Mouse (Mus musculus): ENCODE measurements at regions not wholly inside any gene's neighbourhood (a gene's known extent, or its start where the extent isn't known, plus 50 kb on each side); places are given as distances from the start of the nearest gene placed in this dataset.

DNA sequence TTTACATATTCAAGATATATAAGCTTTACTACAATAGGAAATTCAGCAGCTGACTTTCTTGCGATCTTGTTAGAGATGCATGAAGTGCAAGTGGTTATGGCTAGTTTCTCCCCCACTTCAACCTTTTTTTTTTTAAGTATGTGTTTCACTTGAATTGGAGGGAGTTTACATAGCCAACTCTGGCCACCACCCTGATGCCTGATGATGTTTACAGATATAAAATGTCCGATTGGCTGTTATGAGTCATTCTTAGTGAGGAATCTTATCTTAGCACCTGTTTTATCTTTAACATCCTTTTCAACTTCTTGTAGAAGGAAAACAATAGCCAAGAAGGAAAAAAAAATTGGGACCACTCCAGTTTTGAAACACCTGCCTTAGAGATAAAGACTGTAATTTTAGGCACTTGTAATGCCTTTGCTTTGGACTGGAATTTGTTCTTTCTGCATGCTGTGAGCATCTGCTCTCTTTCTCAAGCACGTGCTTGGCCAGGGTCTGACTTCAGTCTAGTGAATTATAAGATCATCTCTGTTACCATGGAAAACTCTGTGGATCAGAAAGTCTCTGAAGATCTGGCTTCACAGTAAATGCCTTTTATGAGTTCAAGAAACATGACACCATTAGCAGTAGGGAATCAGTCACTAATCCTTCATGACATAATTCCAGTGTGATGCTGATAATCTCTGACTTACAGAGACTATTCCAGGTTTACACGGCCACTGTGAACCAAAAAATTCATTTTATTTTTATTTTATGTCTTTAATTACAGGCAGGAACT, 92.7 kb upstream of the Meox2 start:
- DNase-seq (ENCODE audit: low read depth, low spot score): no peak
- Histone ChIP-seq H3K27ac (ENCODE audit: control insufficient read depth, low read depth, low read length) (no peak overlapping the region), H3K9ac (ENCODE audit: control insufficient read depth, low read depth, low read length, poor library complexity, severe bottlenecking) (no peak overlapping the region), H3K9me3 (replicated peaks; ENCODE audit: insufficient read depth, low read length) (no peaks in the 10 kb centered on the region), H3K27me3 (ENCODE audit: control insufficient read depth in 1 of 2, insufficient read depth in 2 of 2, low read length in 2 of 2) (no peaks in the 10 kb centered on the region), H3K79me2 (ENCODE audit: control insufficient read depth, insufficient read depth, low read length, poor library complexity) (no peaks in the 10 kb centered on the region), H3K4me3 (ENCODE audit: control insufficient read depth in 1 of 2, insufficient read depth in 1 of 2, low read depth in 2 of 2, low read length in 2 of 2) (no peak overlapping the region), H3K4me1 (ENCODE audit: control insufficient read depth in 1 of 2, insufficient read depth in 2 of 2, low read length in 2 of 2) (no peaks in the 10 kb centered on the region), H3K36me3 (ENCODE audit: control insufficient read depth in 1 of 2, insufficient read depth in 2 of 2, low read length in 2 of 2) (no peaks in the 10 kb centered on the region)
- TF ChIP-seq NELFE (IDR thresholded peaks at IDR 0.05; ENCODE audit: low read depth, low read length) (no peak), HCFC1 (IDR thresholded peaks at IDR 0.05; ENCODE audit: low read depth, low read length) (no peak), ZC3H11A (IDR thresholded peaks at IDR 0.05; ENCODE audit: low read depth, low read length) (no peak), POLR2AphosphoS2 (IDR thresholded peaks at IDR 0.05; ENCODE audit: low read length) (no peak), MAFK (IDR thresholded peaks at IDR 0.05; ENCODE audit: borderline replicate concordance, low read depth, low read length) (no peak), CHD1 (IDR thresholded peaks at IDR 0.05; ENCODE audit: low read depth, low read length) (no peak), USF1 (IDR thresholded peaks at IDR 0.05; ENCODE audit: low read depth, low read length) (no peak), CTCF (IDR thresholded peaks at IDR 0.05 in 2 of 3, conservative IDR thresholded peaks at IDR 0.05 in 1 of 3; ENCODE audit: control insufficient read depth in 1 of 3, insufficient read depth in 1 of 3, low read depth in 2 of 3, low read length in 3 of 3, poor library complexity in 1 of 3, severe bottlenecking in 1 of 3) (no peak), MAZ (IDR thresholded peaks at IDR 0.05; ENCODE audit: low read depth, low read length) (no peak), POLR2AphosphoS5 (IDR thresholded peaks at IDR 0.05; ENCODE audit: borderline replicate concordance, low read depth, low read length) (no peak), TCF12 (IDR thresholded peaks at IDR 0.05; ENCODE audit: low read depth, low read length) (no peak), MXI1 (IDR thresholded peaks at IDR 0.05; ENCODE audit: low read depth, low read length) (no peak), CHD2 (IDR thresholded peaks at IDR 0.05; ENCODE audit: low read length) (no peak), MYB (IDR thresholded peaks at IDR 0.05; ENCODE audit: low read depth, low read length) (no peak), MYC (IDR thresholded peaks at IDR 0.05; ENCODE audit: low read depth, low read length) (no peak)

GRCm38 (mm10) chr12:37047191-37047590, 61.1 kb upstream of the Meox2 start:
- no peak overlapping the region for H3K27ac ChIP-seq (ENCODE audit: control insufficient read depth, low read depth, low read length)
- no peaks in the 10 kb centered on the region for H3K9me3 ChIP-seq (replicated peaks; ENCODE audit: insufficient read depth, low read length)
- no peak overlapping the region for H3K9ac ChIP-seq (ENCODE audit: control insufficient read depth, low read depth, low read length, poor library complexity, severe bottlenecking)
- no peak overlapping the region for H3K4me3 ChIP-seq (ENCODE audit: control insufficient read depth in 1 of 2, insufficient read depth in 1 of 2, low read depth in 2 of 2, low read length in 2 of 2)
- H3K36me3 ChIP-seq (ENCODE audit: control insufficient read depth in 1 of 2, insufficient read depth in 2 of 2, low read length in 2 of 2): no peaks in the 10 kb centered on the region
- no peak for TF ChIP-seq HCFC1 (IDR thresholded peaks at IDR 0.05; ENCODE audit: low read depth, low read length)
- TF ChIP-seq MAZ (IDR thresholded peaks at IDR 0.05; ENCODE audit: low read depth, low read length): no peak
- no peak for TF ChIP-seq CHD1 (IDR thresholded peaks at IDR 0.05; ENCODE audit: low read depth, low read length)
- no peak for TF ChIP-seq SMC3 (IDR thresholded peaks at IDR 0.05; ENCODE audit: low read depth, low read length)
- no peak for TF ChIP-seq GATA1 (IDR thresholded peaks at IDR 0.05; ENCODE audit: low read depth, low read length)
- TF ChIP-seq USF1 (IDR thresholded peaks at IDR 0.05; ENCODE audit: low read depth, low read length): no peak
- TF ChIP-seq NRF1 (IDR thresholded peaks at IDR 0.05; ENCODE audit: insufficient read depth, low read depth, low read length, poor library complexity, severe bottlenecking): no peak
- no peak for TF ChIP-seq E2F4 (IDR thresholded peaks at IDR 0.05; ENCODE audit: borderline replicate concordance, low read depth, low read length)
- TF ChIP-seq RAD21 (IDR thresholded peaks at IDR 0.05; ENCODE audit: low read depth, low read length): no peak
- TF ChIP-seq UBTF (IDR thresholded peaks at IDR 0.05; ENCODE audit: borderline replicate concordance, insufficient read depth, low read depth, low read length): no peak
- TF ChIP-seq MAFK (IDR thresholded peaks at IDR 0.05; ENCODE audit: borderline replicate concordance, low read depth, low read length): no peak
- TF ChIP-seq USF2 (IDR thresholded peaks at IDR 0.05; ENCODE audit: borderline replicate concordance in 1 of 2, insufficient read depth in 1 of 2, low read depth in 1 of 2, low read length in 2 of 2): no peak
- TF ChIP-seq CHD2 (IDR thresholded peaks at IDR 0.05; ENCODE audit: low read length): no peak
- TF ChIP-seq CTCF (IDR thresholded peaks at IDR 0.05 in 2 of 3, conservative IDR thresholded peaks at IDR 0.05 in 1 of 3; ENCODE audit: control insufficient read depth in 1 of 3, insufficient read depth in 1 of 3, low read depth in 2 of 3, low read length in 3 of 3, poor library complexity in 1 of 3, severe bottlenecking in 1 of 3): no peak
- no peak for TF ChIP-seq ELF1 (IDR thresholded peaks at IDR 0.05; ENCODE audit: low read depth, low read length)
- no peak for TF ChIP-seq TBP (IDR thresholded peaks at IDR 0.05; ENCODE audit: low read depth, low read length)
- H3K4me1 ChIP-seq (ENCODE audit: control insufficient read depth in 1 of 2, insufficient read depth in 2 of 2, low read length in 2 of 2): no peaks in the 10 kb centered on the region
- DNase-seq (ENCODE audit: low read depth, low spot score): no peak
- peaks cover 0 to 2% of the 10 kb centered on the region in 2 experiments; a peak in 1 of 4 replicates for H3K27me3 ChIP-seq (ENCODE audit: control insufficient read depth in 1 of 2, insufficient read depth in 2 of 2, low read length in 2 of 2)
- H3K79me2 ChIP-seq (ENCODE audit: control insufficient read depth, insufficient read depth, low read length, poor library complexity): no peaks in the 10 kb centered on the region
